Mouse (Mus musculus) lung, adult 2 months (tissue): ENCODE data around the gene Prodh2. TPM values are rescaled to one million over a fixed set of nuclear protein-coding genes. Genes with fewer than 3 reads are reported as not detected.
"Not testable (repeated sequence)": the region's sequence is repeated elsewhere in the genome, so short reads cannot be mapped to it uniquely, and the experiment has no call there.

Experiments
- DNase-seq: peaks from one replicate; pipeline ENCODE4 v3.0.0; 2022
- H3K4me1 ChIP-seq: fragments of 200-500 bp; 2 replicates; pipeline ENCODE4 v1.6.1; 2011; ENCODE audit warnings: low read length; ENCODE audit not compliant: control insufficient read depth, insufficient read depth
- H3K4me3 ChIP-seq: fragments of 200-500 bp; replicated peaks from 2 replicates; pipeline ENCODE3; 2011; ENCODE audit warnings: low read depth, mild to moderate bottlenecking, control low read depth, low read length; ENCODE audit errors: extremely low read depth
- CTCF ChIP-seq: fragments of 200-500 bp; IDR thresholded peaks from 2 replicates; pipeline ENCODE4 v1.5.1; 2011; ENCODE audit warnings: mild to moderate bottlenecking, low read length, control low read depth; ENCODE audit not compliant: insufficient read depth
- POLR2A ChIP-seq: fragments of 200-500 bp; IDR thresholded peaks from 2 replicates; pipeline ENCODE4 v1.6.1; 2011; ENCODE audit warnings: low read depth, mild to moderate bottlenecking, control low read depth, low read length, borderline replicate concordance; ENCODE audit errors: extremely low read depth
- WGBS: fragments of 180-500 bp; shearing (Covaris S2); methylation state at CpG from one replicate; pipeline ENCODE4 v1.1.7; 2018; 5-methylcytosine and 5-hydroxymethylcytosine counted together
- polyA plus RNA-seq: library from polyadenylated mRNA; depleted of rRNA; stranded (reverse); fragments of >200 nt; gene quantifications from 2 replicates; pipeline ENCODE4 v1.2.3, GENCODE M21; 2012

Gene Prodh2
- polyA plus RNA-seq, 1 experiment = not detected

DNA sequence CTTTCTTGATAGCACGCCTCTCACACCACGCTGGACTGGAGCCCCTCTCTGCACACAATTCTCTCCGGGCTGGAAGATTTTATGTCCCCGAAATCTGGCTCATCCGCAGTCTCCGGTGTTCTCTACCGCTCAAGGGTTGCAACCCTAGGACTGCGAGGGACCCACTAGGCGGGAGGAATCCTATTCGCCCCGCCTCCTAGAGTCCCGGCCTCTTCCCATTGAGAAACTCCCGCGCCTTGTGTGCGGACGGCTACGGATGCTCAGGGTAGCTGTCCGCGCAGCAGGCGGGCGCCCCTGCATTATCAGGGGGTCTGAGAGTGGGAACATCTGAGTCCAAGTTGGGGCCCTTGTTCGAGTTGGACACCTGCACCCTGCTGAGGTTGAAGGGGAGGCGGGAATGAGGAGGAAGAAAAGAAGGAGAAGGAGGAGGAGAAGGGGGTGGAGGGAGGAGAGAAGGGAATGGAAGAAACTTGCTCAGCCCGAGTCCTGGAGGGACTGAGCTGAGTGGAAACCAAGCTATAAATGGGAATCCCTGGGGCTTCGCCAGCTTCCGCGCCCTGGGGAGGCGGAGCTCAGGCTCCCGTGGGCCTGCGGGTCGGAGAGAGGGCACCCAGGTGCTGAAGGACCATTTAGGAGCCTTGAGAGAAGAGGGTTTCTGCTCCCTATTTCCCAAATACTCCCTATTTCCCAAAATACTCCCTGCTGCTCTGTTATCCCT lies 36.4 kb upstream of the Prodh2 start:
- DNase-seq = no peak
- TF ChIP-seq POLR2A (no peak), CTCF (no peak)

GRCm38 (mm10) chr7:30457629-30458330 lies 35.6 kb upstream of the Prodh2 start, which contains the start of the genes Kirrel2 and Nphs1:
Kirrel2 (minus strand) TSS chr7:30457690.
Nphs1 (plus strand) TSS chr7:30458315.
- 6% methylated on average over 16 of the region's 16 CpGs for WGBS
- Histone ChIP-seq H3K4me1 (no peaks in the 10 kb centered on the region), H3K4me3 (no peak within 1 kb of the TSS)
- TF ChIP-seq POLR2A = no peak
- TF ChIP-seq CTCF = no peak
- DNase-seq = no peak

More for the DNA sequence above, 36.4 kb upstream of the Prodh2 start:
- 1% methylated on average over 31 of the region's 31 CpGs for WGBS
- Histone ChIP-seq H3K4me3 (no peak overlapping the region), H3K4me1 (no peaks in the 10 kb centered on the region)

GRCm38 (mm10) chr7:30459484-30459883 lies 33.9 kb upstream of the Prodh2 start:
- Histone ChIP-seq H3K4me3 (no peak overlapping the region), H3K4me1 (no peaks in the 10 kb centered on the region)
- 36% methylated on average over 6 of the region's 6 CpGs for WGBS
- TF ChIP-seq CTCF (no peak), POLR2A (no peak)
- no peak for DNase-seq

DNA sequence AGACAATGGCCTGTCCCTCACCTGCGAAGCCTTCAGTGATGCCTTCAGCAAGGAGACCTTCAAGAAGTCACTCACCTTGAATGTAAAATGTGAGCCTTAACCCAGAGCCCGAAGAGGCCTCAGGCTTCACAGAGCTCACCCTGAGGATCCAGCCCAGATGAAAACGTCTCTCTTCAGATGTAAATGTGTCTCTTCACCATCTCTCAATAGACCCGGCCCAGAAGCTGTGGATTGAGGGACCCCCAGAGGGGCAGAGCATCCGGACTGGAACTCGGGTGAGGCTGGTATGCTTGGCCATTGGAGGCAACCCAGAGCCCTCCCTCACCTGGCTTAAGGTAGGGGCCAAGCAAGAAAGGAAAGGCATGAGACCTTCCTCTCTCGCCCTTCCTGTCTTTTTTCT lies 29.9 kb upstream of the Prodh2 start:
- Histone ChIP-seq H3K4me1 (no peaks in the 10 kb centered on the region), H3K4me3 (no peak overlapping the region)
- 32% methylated on average over 7 of the region's 7 CpGs for WGBS
- TF ChIP-seq CTCF (no peak), POLR2A (no peak)
- DNase-seq = no peak

GRCm38 (mm10) chr7:30463996-30464395 lies 29.4 kb upstream of the Prodh2 start:
- no peak for DNase-seq
- no peaks in the 10 kb centered on the region for H3K4me1 ChIP-seq
- no peak for TF ChIP-seq POLR2A
- TF ChIP-seq CTCF = no peak
- H3K4me3 ChIP-seq = no peak overlapping the region
- WGBS = 16% methylated on average over 4 of the region's 4 CpGs

DNA sequence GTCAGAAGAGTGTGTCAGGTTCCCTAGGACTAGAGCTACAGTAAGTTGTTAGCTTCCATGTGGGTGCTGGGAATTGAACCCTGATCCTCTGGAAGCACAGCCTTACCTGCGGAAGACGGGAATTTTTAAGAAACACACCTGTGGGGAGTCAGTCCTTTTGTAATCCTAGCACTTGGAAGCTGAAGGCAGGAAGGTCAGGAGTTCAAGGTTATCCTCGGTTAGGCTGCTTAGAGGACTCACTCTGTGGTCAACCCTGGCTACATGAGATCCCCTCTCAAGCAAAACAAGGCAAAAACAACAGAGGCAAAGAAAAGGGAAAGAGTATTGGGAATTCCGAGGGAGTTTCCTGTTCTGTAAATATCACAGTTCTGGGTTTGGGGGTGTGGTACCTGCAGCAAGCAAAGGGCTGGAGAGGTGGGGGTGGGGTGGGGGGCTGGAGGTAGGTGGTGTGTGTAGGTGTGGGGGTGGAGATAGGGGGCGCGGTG lies 28.6 kb upstream of the Prodh2 start:
- DNase-seq = no peak
- WGBS = 20% methylated on average over 6 of the region's 6 CpGs
- H3K4me1 ChIP-seq = no peaks in the 10 kb centered on the region
- TF ChIP-seq CTCF = no peak
- no peak for TF ChIP-seq POLR2A
- no peak overlapping the region for H3K4me3 ChIP-seq

DNA sequence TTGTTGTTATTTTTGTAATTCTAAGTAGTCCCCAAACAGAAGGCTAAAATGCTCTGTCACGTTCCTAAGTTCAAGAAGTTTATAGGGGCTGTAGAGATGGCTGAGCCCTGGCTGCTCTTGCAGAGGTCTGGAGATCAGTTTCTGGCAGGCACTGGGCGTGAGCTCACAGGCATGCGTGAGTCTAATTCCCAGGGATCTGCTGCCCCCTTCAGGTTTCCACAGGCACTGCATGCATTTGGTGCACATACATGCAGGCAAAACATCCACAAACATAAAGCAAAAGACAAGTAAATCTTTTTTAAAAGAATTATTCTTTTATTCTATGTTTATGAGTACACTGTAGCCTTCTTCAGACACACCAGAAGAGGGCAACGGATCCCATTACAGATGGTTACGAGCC lies 21.0 kb upstream of the Prodh2 start:
- no peaks in the 10 kb centered on the region for H3K4me1 ChIP-seq
- peak; percentile 12 for DNase-seq
- 41% methylated on average over 5 of the region's 5 CpGs for WGBS
- TF ChIP-seq CTCF = peak; percentile 44; the same call in 1 of the 2 replicates
- TF ChIP-seq POLR2A = no peak
- H3K4me3 ChIP-seq = no peak overlapping the region

- no peak for TF ChIP-seq CTCF
- no peak for TF ChIP-seq POLR2A
- no peaks in the 10 kb centered on the region for H3K4me1 ChIP-seq
- no peak for DNase-seq
- 59% methylated on average over 4 of the region's 4 CpGs for WGBS
- H3K4me3 ChIP-seq = no peak overlapping the region
Measured at GRCm38 (mm10) chr7:30474999-30475398, 18.4 kb upstream of the Prodh2 start.

DNA sequence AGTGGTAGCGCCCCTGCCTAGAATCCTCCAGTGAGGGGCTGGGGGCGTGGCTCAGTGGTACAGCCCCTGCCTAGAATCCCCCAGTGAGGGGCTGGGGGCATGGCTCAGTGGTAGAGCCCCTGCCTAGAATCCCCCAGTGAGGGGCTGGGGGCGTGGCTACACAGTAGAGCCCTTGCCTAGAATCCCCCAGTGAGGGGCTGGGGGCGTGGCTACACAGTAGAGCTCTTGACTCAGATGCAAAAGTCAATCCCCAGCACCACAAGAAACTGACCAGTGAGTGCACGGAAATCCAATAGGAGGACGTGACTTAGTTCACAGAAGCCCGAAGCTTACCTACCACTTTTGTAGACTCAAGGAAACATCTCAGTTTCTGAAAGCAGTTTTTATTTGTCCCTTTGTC lies 17.3 kb upstream of the Prodh2 start:
- not testable (repeated sequence) for DNase-seq, H3K4me3 ChIP-seq, H3K4me1 ChIP-seq
- WGBS = 78% methylated on average over 6 of the region's 7 CpGs

DNA sequence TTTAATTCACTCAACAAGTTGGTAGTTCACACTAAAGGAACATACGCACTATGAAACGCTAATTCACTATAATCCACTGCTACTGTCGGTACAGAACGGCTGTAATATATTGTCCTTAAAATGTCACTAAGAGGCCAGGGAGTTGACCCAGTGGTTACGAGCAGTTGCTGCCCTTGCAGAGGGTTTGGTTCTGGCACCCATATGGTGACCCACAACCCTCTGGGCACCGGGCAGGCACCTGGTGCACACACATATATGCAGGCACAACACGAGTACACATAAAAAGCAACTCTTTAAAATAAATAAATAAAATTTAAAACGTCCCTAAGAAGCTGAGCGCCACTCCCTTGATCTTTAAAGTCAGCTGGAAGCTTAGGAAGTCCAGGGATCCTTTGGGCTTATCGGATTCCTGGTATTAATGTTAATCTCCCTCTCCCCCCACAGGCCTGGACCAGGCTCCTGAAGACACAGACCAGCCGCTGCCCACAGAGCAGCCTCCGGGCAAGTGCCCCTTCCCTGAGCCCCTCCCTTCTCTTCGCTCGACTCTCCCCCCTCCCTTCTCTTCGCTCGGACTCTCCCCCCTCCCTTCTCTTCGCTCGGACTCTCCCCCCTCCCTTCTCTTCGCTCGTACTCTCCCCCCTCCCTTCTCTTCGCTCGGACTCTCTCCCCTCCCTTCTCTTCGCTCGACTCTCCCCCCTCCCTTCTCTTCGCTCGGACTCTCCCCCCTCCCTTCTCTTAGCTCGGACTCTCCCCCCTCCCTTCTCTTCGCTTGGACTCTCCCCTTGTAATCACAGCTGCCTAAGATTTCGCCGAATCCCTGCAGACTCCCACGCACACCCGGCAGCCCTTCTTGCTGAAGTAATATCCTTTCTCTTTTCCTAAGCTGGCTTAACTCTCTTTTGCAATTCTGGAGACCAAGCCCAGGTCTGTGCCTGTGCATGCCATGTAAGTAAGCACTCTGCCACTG lies 15.7 kb upstream of the Prodh2 start:
- 10% methylated on average over 24 of the region's 32 CpGs for WGBS
- Histone ChIP-seq H3K4me3 (no peak overlapping the region), H3K4me1 (no peaks in the 10 kb centered on the region)
- TF ChIP-seq CTCF (no peak), POLR2A (no peak)
- no peak for DNase-seq
